Mouse (Mus musculus): ENCODE data around the gene Wnt7b. TPM values are rescaled to one million over a fixed set of nuclear protein-coding genes. Genes with fewer than 3 reads are reported as not detected.

Gene Wnt7b
- polyA plus RNA-seq, 1 experiment from 2014 or later: 47.2 TPM

DNA sequence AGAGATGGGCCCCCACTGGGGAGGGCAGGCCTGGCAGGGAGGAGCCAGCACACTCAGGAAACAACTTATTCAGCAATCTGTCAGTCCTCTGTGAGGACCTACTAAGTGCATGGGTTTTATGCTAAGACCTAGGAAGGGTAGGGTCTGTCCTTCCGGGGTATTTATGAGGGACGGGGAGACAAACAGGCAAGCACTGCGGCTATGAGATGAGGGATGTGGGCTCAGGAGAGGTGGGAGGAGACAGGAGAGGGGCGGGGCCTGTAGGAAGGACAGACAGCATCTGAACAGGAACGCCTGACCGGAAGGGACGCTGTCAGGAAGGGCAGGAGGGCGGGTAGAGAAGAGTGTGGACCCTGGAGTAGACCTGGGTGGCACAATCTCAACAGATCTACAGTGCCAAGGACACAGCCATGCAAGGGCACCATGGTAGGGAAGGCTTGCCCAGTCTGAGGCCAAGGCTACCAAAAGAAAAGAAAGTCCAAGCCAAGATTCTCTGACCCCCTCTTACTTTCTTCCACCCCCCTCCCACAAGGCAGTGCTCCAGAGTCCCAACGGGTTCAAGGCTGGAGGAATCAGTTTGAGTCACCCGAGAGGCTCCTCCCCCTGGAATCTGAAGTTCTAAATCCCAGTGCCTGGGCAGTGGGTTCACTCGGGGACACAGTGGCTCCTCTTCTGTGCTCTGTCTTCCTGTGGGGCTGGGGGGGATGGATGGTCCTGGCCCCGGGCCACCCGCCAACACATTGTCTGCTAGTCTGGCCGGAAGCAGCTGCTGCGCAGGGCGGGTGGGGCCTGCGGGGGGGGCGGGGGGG, 17.8 kb upstream of the Wnt7b start:
- Histone ChIP-seq H3K27ac (no peak overlapping the region), H3K4me3 (no peak overlapping the region), H3K36me3 (no peaks in the 10 kb centered on the region), H3K4me2 (no peak overlapping the region), H3K9me3 (no peaks in the 10 kb centered on the region), H3K27me3 (peaks cover 6% of the 10 kb centered on the region; the same call in 1 of the 2 replicates), H3K9ac (no peak overlapping the region), H3K4me1 (replicated peaks) (peaks cover 16% of the 10 kb centered on the region)
- WGBS: 25% methylated on average over 18 of the region's 18 CpGs
- peak; percentile 28; the same call in 1 of the 2 replicates for ATAC-seq (ENCODE audit: low FRiP score)

DNA sequence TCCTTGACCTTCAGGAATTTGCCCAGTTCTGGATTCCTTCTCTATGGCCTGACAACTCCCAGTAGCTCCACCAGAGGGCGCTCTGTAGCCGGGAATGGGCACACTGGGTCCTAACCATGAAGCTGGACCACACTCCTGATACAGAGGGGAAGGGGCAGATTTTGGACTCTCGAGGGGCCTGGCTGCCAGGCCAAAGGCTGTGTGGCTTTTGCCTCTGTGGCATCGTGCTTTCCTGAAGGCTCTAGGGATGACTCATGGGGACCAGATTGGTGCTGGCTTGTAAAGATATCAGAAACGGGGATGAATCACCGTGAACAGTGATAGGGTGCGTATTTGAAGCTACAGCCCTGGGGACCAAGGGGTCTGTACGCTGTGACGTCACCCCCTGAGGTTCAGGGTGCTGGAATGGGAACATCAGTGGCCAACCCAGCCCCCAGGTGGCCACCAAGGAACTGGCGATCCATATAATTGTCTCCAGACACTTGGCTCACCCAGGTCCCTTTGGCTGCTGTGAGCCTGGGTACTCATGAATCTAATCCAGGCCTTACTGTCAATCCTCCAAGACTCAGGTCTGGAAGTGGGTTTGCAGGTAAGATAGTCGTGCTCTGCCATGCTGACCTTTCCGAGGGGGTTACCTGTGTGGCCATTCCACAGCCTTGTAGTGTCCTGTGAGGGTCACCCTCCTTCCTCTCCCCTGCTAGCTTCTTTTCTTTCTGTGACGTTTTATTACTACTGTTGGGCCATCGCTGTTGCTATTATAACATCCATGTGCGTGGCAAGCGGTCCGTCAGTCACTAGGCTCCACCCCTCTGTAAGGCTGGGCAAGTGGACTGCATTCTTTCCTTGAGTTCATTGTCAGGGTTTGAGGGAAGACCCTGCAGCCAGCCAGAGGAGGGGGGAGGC, 17.0 kb upstream of the Wnt7b start:
- Histone ChIP-seq H3K4me2 (no peak overlapping the region), H3K27ac (no peak overlapping the region), H3K27me3 (peaks cover 6% of the 10 kb centered on the region; the same call in 1 of the 2 replicates), H3K9ac (no peak overlapping the region), H3K9me3 (no peaks in the 10 kb centered on the region), H3K4me3 (no peak overlapping the region), H3K4me1 (replicated peaks) (peaks cover 13% of the 10 kb centered on the region), H3K36me3 (no peaks in the 10 kb centered on the region)
- WGBS: 48% methylated on average over 17 of the region's 17 CpGs
- peak; percentile 55 for ATAC-seq (ENCODE audit: low FRiP score)

GRCm38 (mm10) chr15:85598443-85598842, 16.2 kb upstream of the Wnt7b start:
- Histone ChIP-seq H3K4me2 (no peak overlapping the region), H3K9me3 (no peaks in the 10 kb centered on the region), H3K27ac (no peak overlapping the region), H3K36me3 (no peaks in the 10 kb centered on the region), H3K4me1 (replicated peaks) (peaks cover 10% of the 10 kb centered on the region), H3K9ac (no peak overlapping the region), H3K4me3 (no peak overlapping the region), H3K27me3 (peaks cover 6% of the 10 kb centered on the region; the same call in 1 of the 2 replicates)
- 72% methylated on average over 5 of the region's 5 CpGs for WGBS
- no peak for ATAC-seq (ENCODE audit: low FRiP score)

GRCm38 (mm10) chr15:85597403-85597802, 15.1 kb upstream of the Wnt7b start:
- ATAC-seq (ENCODE audit: low FRiP score): no peak
- no peak overlapping the region for H3K27ac ChIP-seq
- no peaks in the 10 kb centered on the region for H3K36me3 ChIP-seq
- peaks cover 10% of the 10 kb centered on the region for H3K4me1 ChIP-seq (replicated peaks)
- no peak overlapping the region for H3K4me2 ChIP-seq
- H3K9me3 ChIP-seq: peaks cover 4% of the 10 kb centered on the region; the same call in 1 of the 2 replicates
- no peak overlapping the region for H3K4me3 ChIP-seq
- peaks cover 6% of the 10 kb centered on the region; the same call in 1 of the 2 replicates for H3K27me3 ChIP-seq
- 75% methylated on average over 3 of the region's 3 CpGs for WGBS
- H3K9ac ChIP-seq: no peak overlapping the region

DNA sequence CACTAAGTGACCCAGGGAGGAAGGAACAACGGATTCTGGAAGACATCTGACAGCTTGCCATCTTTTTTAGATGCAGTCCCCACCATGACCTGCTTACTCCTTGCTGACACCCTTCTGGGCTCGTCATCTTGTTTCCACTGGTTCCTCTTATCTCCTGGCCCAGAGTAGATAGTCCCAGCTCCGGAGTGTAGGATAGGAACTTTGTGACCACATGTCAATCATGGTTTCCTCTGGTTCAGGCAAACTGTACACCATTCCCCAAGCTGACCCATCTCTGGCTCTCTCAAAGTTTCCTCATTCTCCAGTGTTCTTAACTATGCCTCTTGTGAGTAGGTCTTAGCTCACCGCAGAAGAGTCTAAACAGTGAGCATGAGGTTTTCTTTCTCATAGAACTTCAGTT, 10.4 kb upstream of the Wnt7b start:
- Histone ChIP-seq H3K27me3 (peaks cover 6% of the 10 kb centered on the region; the same call in 1 of the 2 replicates), H3K4me1 (replicated peaks) (no peaks in the 10 kb centered on the region), H3K4me2 (no peak overlapping the region), H3K36me3 (no peaks in the 10 kb centered on the region), H3K9ac (no peak overlapping the region), H3K27ac (no peak overlapping the region), H3K9me3 (peaks cover 9% of the 10 kb centered on the region; the same call in 1 of the 2 replicates), H3K4me3 (no peak overlapping the region)
- no peak for ATAC-seq (ENCODE audit: low FRiP score)
- 80% methylated on average over 4 of the region's 4 CpGs for WGBS

GRCm38 (mm10) chr15:85590831-85591230, 8.6 kb upstream of the Wnt7b start:
- no peak overlapping the region for H3K27ac ChIP-seq
- ATAC-seq (ENCODE audit: low FRiP score): no peak
- 93% methylated on average over 10 of the region's 10 CpGs for WGBS
- no peaks in the 10 kb centered on the region for H3K36me3 ChIP-seq
- H3K27me3 ChIP-seq: peaks cover 3% of the 10 kb centered on the region; the same call in 1 of the 2 replicates
- peaks cover 9% of the 10 kb centered on the region; the same call in 1 of the 2 replicates for H3K9me3 ChIP-seq
- H3K4me1 ChIP-seq (replicated peaks): no peaks in the 10 kb centered on the region
- H3K4me2 ChIP-seq: no peak overlapping the region
- H3K9ac ChIP-seq: no peak overlapping the region
- H3K4me3 ChIP-seq: no peak overlapping the region

DNA sequence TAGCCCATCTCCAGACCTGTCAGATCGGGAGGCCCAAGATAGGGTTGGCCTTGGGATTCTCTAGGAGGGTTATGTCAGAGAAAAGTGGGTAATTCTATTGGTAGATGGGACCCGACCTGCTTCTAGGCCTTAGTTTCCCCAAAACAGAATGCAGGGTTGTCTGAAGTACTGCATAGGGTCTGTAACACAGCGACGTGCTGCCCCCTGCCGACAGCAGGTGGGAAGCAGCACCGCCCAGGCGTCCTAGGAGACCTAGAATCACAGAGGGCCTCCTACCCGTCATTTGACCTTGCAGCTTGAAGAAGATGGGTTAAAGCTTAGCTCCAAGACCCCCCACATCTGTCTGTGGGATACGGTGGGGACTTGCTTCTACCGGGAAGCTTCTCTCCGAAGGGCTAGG, 1.2 kb upstream of the Wnt7b start:
- ATAC-seq (ENCODE audit: low FRiP score): peak; percentile 79
- H3K9me3 ChIP-seq: no peaks in the 10 kb centered on the region
- WGBS: 4% methylated on average over 11 of the region's 11 CpGs
- peaks cover 54% of the 10 kb centered on the region for H3K27me3 ChIP-seq
- no peak overlapping the region for H3K9ac ChIP-seq
- H3K27ac ChIP-seq: no peak overlapping the region
- H3K4me3 ChIP-seq: no peak overlapping the region
- no peak overlapping the region for H3K4me2 ChIP-seq
- H3K36me3 ChIP-seq: no peaks in the 10 kb centered on the region
- peaks cover 41% of the 10 kb centered on the region for H3K4me1 ChIP-seq (replicated peaks)

DNA sequence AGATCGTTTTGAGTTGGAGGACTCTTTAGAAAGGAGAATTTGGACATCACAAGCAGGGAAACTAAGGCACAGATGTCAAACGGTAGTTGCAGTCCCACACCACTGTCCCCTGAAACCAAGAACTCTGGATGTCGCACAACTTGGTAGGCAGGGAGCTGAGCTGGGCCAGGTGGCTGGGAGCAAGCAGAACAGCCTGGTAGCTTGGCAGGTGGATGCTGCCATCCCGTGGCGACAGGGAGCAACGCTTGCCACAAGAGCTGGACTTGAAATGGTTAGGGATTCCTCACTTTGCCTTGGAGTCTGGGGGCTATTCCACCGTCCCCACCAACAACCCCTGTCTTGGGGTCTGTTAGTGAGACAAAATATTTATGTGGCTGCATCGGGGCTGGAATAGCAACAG, 751 bp upstream of the Wnt7b start:
- H3K27ac ChIP-seq: no peak overlapping the region
- no peaks in the 10 kb centered on the region for H3K36me3 ChIP-seq
- peaks cover 45% of the 10 kb centered on the region for H3K4me1 ChIP-seq (replicated peaks)
- 2% methylated on average over 8 of the region's 8 CpGs for WGBS
- H3K27me3 ChIP-seq: peaks cover 59% of the 10 kb centered on the region
- H3K4me2 ChIP-seq: peak overlapping the region; percentile 100
- no peak overlapping the region for H3K4me3 ChIP-seq
- no peaks in the 10 kb centered on the region for H3K9me3 ChIP-seq
- peak; percentile 77 for ATAC-seq (ENCODE audit: low FRiP score)
- H3K9ac ChIP-seq: no peak overlapping the region

GRCm38 (mm10) chr15:85581563-85582064, 659 bp downstream of the Wnt7b start:
- WGBS: under 1% methylated on average over 61 of the region's 67 CpGs
- Histone ChIP-seq H3K27ac (peak overlapping the region; percentile 79), H3K4me3 (peak overlapping the region; percentile 73), H3K4me2 (peak overlapping the region; percentile 100), H3K36me3 (no peaks in the 10 kb centered on the region), H3K9ac (peak overlapping the region; percentile 84), H3K9me3 (no peaks in the 10 kb centered on the region), H3K27me3 (peaks cover 73% of the 10 kb centered on the region), H3K4me1 (replicated peaks) (peaks cover 59% of the 10 kb centered on the region)
- ATAC-seq (ENCODE audit: low FRiP score): no peak

DNA sequence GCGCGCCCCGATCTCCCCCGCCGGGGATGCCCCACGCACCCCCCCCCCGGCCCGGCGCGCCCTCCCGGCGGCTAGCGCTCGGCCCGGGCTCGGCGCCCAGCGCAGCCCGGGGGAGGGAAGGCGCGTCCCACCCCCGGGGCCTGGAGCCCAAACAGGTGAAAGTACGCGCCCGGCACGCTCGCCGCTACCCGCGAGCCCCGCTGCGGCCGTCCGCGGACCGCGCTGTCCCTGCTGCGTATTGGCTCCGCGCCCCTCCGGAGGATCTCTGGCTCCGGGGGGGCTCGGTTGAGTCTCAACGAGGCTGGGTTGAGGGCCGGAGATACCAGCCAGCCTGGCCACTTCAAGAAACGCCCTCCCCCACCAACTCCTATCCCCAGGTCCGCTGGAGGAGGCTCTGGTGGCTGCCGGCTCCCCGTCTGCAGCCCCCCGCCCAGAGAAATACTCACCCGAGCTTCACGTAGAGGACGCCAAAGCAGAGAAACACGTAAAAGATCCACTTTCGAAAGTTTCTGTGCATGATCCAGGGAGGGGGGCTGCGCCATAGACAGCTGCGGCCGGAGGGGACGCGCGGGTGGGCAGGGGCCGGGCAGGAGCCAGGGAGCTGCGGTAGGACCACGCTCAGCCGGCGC, 1.2 kb downstream of the Wnt7b start:
- peaks cover 65% of the 10 kb centered on the region for H3K4me1 ChIP-seq (replicated peaks)
- peak overlapping the region; percentile 84 for H3K9ac ChIP-seq
- peaks cover 75% of the 10 kb centered on the region for H3K27me3 ChIP-seq
- H3K4me2 ChIP-seq: peak overlapping the region; percentile 100
- H3K4me3 ChIP-seq: peak overlapping the region; percentile 73
- H3K27ac ChIP-seq: peak overlapping the region; percentile 79
- H3K36me3 ChIP-seq: no peaks in the 10 kb centered on the region
- ATAC-seq (ENCODE audit: low FRiP score): no peak
- H3K9me3 ChIP-seq: no peaks in the 10 kb centered on the region
- WGBS: under 1% methylated on average over 60 of the region's 66 CpGs

DNA sequence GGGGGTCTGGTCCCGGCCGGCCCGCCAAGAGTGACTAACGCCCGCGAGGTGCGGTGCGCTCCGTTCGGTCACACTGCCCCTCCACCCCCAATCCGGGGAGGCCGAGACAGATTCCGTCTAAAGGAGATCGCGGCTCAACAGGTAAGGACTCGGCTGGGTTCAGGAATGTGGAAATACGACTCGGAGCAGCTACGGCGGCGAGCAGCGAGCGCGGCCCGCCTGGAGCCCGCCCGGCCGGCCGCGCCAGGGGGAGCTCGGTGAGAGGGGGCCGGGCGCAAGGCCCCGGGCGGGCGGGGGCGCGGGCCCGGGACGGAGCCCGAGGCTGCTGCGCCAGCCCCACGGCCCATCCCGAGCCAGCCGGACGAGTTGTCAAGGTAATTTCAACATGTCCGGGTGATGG, 1.8 kb downstream of the Wnt7b start:
- under 1% methylated on average over 47 of the region's 47 CpGs for WGBS
- Histone ChIP-seq H3K4me3 (peak overlapping the region; percentile 73), H3K27ac (peak overlapping the region; percentile 79), H3K4me2 (peak overlapping the region; percentile 100), H3K27me3 (peaks cover 81% of the 10 kb centered on the region), H3K9me3 (no peaks in the 10 kb centered on the region), H3K36me3 (no peaks in the 10 kb centered on the region), H3K9ac (peak overlapping the region; percentile 84), H3K4me1 (replicated peaks) (peaks cover 71% of the 10 kb centered on the region)
- no peak for ATAC-seq (ENCODE audit: low FRiP score)

Data from hindbrain, embryonic 13.5 days (tissue).